Mouse (Mus musculus) kidney, postnatal 0 days (tissue): Measurements from ENCODE around the gene Il1rl1. TPM values are rescaled to one million over a fixed set of nuclear protein-coding genes. Genes with fewer than 3 reads are reported as not detected.

Source experiments
- ATAC-seq: fragments of 200-750 bp; cut with Nextera tagmentation; replicated peaks from 2 replicates; pipeline ENCODE4 v1.8.0; 2017; ENCODE audit warnings: low read depth, moderate number of reproducible peaks, moderate TSS enrichment, moderate library complexity; ENCODE audit not compliant: low FRiP score
- DNase-seq: peaks from one replicate; pipeline ENCODE4 v3.0.0-alpha.2; 2016; ENCODE audit warnings: low spot score
- H3K27ac ChIP-seq: fragments of 300-500 bp; sonication (generic); 2 replicates; pipeline ENCODE4 v1.5.1; 2014; ENCODE audit warnings: mild to moderate bottlenecking
- H3K27me3 ChIP-seq: fragments of 300-500 bp; sonication (generic); 2 replicates; pipeline ENCODE4 v1.6.1; 2014; ENCODE audit warnings: low read length, mixed read lengths; ENCODE audit not compliant: insufficient read depth
- H3K36me3 ChIP-seq: fragments of 300-500 bp; sonication (generic); 2 replicates; pipeline ENCODE4 v1.6.1; 2014; ENCODE audit warnings: low read length, mixed read lengths; ENCODE audit not compliant: insufficient read depth
- H3K4me1 ChIP-seq: fragments of 300-500 bp; sonication (generic); replicated peaks from 2 replicates; pipeline ENCODE4 v1.6.1; 2014; ENCODE audit warnings: antibody characterized with exemption, low read length, mixed read lengths; ENCODE audit not compliant: insufficient read depth
- H3K4me2 ChIP-seq: fragments of 300-500 bp; sonication (generic); 2 replicates; pipeline ENCODE4 v1.6.1; 2014; ENCODE audit warnings: mild to moderate bottlenecking, low read length, moderate library complexity, mixed read lengths
- H3K4me3 ChIP-seq: fragments of 300-500 bp; sonication (generic); replicated peaks from 2 replicates; pipeline ENCODE4 v1.5.1; 2014; ENCODE audit warnings: low read depth, low read length
- H3K9ac ChIP-seq: fragments of 300-500 bp; sonication (generic); 2 replicates; pipeline ENCODE4 v1.6.1; 2014; ENCODE audit warnings: low read depth, low read length
- H3K9me3 ChIP-seq: fragments of 300-500 bp; sonication (generic); replicated peaks from 2 replicates; pipeline ENCODE4 v1.6.1; 2016; ENCODE audit warnings: low read length, inconsistent platforms, mixed read lengths
- CTCF ChIP-seq: IDR thresholded peaks from 2 replicates; pipeline ENCODE4 v1.5.1; 2016; ENCODE audit warnings: antibody characterized with exemption, low read depth, mild to moderate bottlenecking, moderate library complexity
- WGBS: fragments of 180-500 bp; shearing (Covaris S2); extraction: QIAGEN DNeasy Blood & Tissue Kit; methylation state at CpG from one replicate; pipeline ENCODE4 v1.1.7; 2014; 5-methylcytosine and 5-hydroxymethylcytosine counted together
- polyA plus RNA-seq: library from polyadenylated mRNA; unstranded; fragments of >200 nt; fragmentation: Nextera tagmentation; extraction: Ambion mirVana; gene quantifications from 2 replicates; pipeline ENCODE4 v1.2.1, GENCODE M21; 2015

Gene Il1rl1
- polyA plus RNA-seq, 1 experiment from 2014 or later: 0.13 TPM

DNA sequence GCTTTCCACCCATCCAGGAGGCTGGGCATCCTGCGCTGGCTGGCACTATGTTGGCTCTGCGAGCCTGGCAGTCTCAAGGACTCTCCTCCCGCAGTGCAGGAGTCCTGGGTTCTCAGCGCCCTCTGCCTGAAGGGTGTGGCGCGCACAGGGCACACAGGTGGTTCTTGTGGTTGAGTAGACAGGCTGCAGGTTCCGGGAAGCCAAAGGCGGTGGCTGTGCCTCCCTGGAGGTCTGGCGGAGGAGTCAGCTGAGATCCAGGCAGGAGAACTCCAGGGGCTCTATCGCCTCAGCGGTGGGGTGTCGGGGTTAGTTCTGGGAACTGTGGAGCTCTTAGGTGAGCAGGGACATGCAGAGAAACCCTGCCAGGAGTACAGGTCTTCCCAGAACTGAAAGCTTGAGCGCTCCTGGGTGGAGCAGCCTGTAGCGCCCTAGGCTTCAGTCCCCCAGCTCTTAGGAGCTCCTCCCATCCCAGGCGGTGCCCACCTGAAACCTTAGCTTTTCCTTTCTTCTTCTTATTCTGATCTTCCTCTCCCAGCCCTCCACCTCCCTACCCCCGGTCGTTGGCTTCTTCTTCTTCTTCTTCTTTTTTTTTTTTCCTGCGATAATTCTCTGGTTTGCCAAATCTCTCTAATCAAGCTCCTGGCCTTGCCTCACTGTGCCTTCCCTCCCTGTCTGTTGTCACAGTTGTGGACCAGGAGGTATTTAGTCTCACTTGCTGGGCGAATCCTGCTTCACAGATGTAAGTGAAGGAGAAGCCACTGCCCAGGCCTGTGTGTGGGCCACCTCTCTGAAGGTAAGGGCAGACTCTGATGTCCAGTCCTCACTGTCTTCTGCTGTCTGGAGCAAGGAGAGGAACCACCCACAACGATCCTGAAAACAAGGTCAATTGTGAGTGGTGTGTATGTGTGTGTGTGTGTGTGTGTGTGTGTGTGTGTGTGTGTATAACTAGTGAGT, 36.4 kb downstream of the Il1rl1 start, which contains the start of gene Il18r1:
Gene Il18r1, plus strand, starts transcription at position 76 of the 954 bp plus-strand sequence.
- Histone ChIP-seq H3K9ac (no peak within 1 kb of the TSS), H3K27me3 (no peaks in the 10 kb centered on the region), H3K4me1 (no peaks in the 10 kb centered on the region), H3K9me3 (no peaks in the 10 kb centered on the region), H3K36me3 (no peaks in the 10 kb centered on the region), H3K27ac (no peak within 1 kb of the TSS), H3K4me3 (no peak within 1 kb of the TSS), H3K4me2 (peak within 1 kb of the TSS; percentile 30; the same call in 1 of the 2 replicates)
- DNase-seq (no peak), ATAC-seq (no peak)
- TF ChIP-seq CTCF: peak; percentile 54
- 44% methylated on average over 20 of the region's 20 CpGs for WGBS

DNA sequence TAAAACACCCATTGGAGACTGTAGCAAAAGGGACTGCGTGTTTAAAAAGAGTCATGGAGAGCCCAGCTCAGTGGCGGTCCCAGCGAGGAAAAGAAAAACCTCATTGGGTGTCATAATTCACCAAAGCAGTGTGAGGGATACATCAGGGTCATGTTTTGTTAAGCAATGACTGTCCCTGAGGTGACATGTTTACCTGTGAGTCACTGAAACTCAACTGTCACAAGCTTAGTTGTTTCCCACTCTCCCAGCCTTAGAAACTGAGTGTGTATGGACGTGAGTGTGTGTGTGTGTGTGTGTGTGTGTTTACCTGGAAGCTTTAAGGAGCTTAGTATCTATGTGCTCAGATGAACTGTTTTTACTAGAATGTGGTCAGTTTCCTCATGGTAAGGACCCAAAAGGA, 37.9 kb downstream of the Il1rl1 start:
- WGBS: 85% methylated on average over 4 of the region's 4 CpGs
- Histone ChIP-seq H3K4me3 (no peak overlapping the region), H3K36me3 (no peaks in the 10 kb centered on the region), H3K27me3 (no peaks in the 10 kb centered on the region), H3K9ac (no peak overlapping the region), H3K27ac (no peak overlapping the region), H3K9me3 (no peaks in the 10 kb centered on the region), H3K4me1 (no peaks in the 10 kb centered on the region), H3K4me2 (no peak overlapping the region)
- TF ChIP-seq CTCF: no peak
- ATAC-seq (no peak), DNase-seq (no peak)

DNA sequence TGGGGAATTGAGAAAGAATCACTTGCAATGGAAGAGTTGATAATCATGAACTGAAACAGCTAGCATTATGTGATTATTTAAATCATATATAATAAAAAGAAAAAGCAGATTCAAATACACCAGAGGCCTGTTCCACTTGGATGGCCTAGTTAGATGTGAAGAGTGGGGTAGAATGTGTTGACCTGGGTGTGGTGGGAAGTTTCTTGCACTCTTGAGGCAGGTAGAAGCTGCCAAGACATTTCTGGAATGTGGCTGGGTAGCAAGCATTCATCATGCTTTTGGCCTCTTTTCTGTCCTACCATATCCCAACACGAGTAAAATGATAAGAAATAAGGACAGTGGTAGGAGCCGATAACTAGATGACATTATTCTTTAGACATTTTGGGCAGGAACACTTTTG, 39.4 kb downstream of the Il1rl1 start:
- Histone ChIP-seq H3K27ac (no peak overlapping the region), H3K4me1 (no peaks in the 10 kb centered on the region), H3K4me2 (no peak overlapping the region), H3K4me3 (no peak overlapping the region), H3K27me3 (no peaks in the 10 kb centered on the region), H3K36me3 (no peaks in the 10 kb centered on the region), H3K9ac (no peak overlapping the region), H3K9me3 (no peaks in the 10 kb centered on the region)
- ATAC-seq (no peak), DNase-seq (no peak)
- TF ChIP-seq CTCF: no peak
- WGBS: 66% methylated on average over 2 of the region's 2 CpGs

DNA sequence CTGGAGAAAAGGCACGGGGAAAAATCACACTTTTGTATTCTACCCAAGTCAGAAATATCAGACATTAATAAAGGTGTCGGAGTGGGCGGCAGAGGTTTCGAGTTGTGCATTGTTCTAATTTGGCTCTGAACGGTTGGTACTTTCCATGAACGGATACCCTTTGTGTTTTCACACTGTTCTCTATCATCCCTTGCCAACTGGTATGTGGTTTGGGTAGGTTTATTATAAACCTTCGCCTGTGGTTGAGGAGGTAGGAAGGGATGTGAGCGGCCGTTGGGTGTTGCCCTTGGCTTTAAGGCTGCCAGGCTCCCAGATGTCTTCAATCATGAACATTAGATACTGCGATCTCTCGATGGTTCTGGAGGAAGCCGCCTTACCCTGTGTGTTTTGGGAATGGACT, 40.5 kb downstream of the Il1rl1 start:
- no peak for TF ChIP-seq CTCF
- Histone ChIP-seq H3K4me3 (no peak overlapping the region), H3K27me3 (no peaks in the 10 kb centered on the region), H3K27ac (no peak overlapping the region), H3K9me3 (no peaks in the 10 kb centered on the region), H3K9ac (no peak overlapping the region), H3K4me1 (no peaks in the 10 kb centered on the region), H3K36me3 (no peaks in the 10 kb centered on the region), H3K4me2 (no peak overlapping the region)
- no peak for ATAC-seq
- DNase-seq: no peak
- WGBS: 82% methylated on average over 12 of the region's 12 CpGs

DNA sequence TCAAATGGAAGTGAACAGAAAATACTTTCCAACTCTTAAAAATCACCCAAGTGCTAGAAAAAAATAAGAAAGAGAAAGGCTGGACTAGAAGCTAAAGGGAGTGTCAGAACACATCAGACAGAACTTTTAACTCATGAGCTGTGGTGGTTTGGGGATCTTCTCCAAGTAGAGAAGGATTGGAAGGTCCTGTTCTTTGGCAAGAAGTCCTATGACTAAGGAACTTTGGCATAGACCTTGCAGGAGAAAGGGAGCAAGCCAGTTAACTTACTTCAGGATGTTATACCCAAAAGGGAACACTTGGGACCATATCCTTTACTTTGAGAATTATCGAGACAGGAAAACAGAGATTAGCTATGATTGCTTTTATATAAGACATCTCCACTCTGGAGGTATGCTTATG, 43.0 kb downstream of the Il1rl1 start:
- 89% methylated on average over 1 of the region's 1 CpGs for WGBS
- Histone ChIP-seq H3K4me1 (no peaks in the 10 kb centered on the region), H3K9me3 (no peaks in the 10 kb centered on the region), H3K4me3 (no peak overlapping the region), H3K36me3 (no peaks in the 10 kb centered on the region), H3K27me3 (no peaks in the 10 kb centered on the region), H3K9ac (no peak overlapping the region), H3K4me2 (no peak overlapping the region), H3K27ac (no peak overlapping the region)
- no peak for TF ChIP-seq CTCF
- no peak for DNase-seq
- ATAC-seq: no peak

DNA sequence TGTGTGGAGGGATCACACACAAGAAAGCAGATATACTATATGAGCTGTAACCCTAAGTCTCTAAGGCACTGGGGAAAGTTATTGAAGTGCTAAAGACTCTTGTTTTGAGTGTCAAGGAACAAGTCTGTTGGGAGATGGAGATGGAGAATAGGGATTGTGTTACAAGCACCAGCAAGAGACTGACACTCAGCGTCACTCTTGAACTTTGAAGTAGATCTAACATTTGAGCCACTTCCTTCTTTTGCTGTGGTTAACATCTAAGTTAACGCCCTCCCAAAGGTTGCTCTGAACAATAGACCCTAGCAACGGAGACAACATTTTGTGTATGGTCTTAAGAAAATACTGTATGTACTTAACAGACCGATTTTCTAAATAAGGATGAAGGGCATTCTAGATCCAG, 44.3 kb downstream of the Il1rl1 start:
- WGBS: 76% methylated on average over 4 of the region's 4 CpGs
- no peak for TF ChIP-seq CTCF
- Histone ChIP-seq H3K27me3 (no peaks in the 10 kb centered on the region), H3K9me3 (no peaks in the 10 kb centered on the region), H3K4me3 (no peak overlapping the region), H3K36me3 (no peaks in the 10 kb centered on the region), H3K9ac (no peak overlapping the region), H3K4me2 (no peak overlapping the region), H3K27ac (no peak overlapping the region), H3K4me1 (no peaks in the 10 kb centered on the region)
- DNase-seq: no peak
- no peak for ATAC-seq
